Mouse (Mus musculus): ENCODE results near the gene Srrm2.

GRCm38 (mm10) chr17:23757581-23757980, 32.8 kb upstream of the Srrm2 start:
- TF ChIP-seq CTCF (IDR thresholded peaks at IDR 0.05; ENCODE audit: insufficient read depth, low read length), result no peak
- no peak for TF ChIP-seq POLR2A (IDR thresholded peaks at IDR 0.05; ENCODE audit: borderline replicate concordance, extremely low read depth, low read depth, low read length)
